Mouse (Mus musculus) cerebellum, adult 11 months (tissue): ENCODE results near the gene Glra1.
A peak's percentile ranks its signal among the peaks of the same experiment; 100 is the strongest.
"Not testable (repeated sequence)": the region's sequence is repeated elsewhere in the genome, so short reads cannot be mapped to it uniquely, and the experiment has no call there.

ENCODE experiments used
- DNase-seq: peaks from one replicate; pipeline ENCODE4 v3.0.0; 2022

Glra1 gene

DNA sequence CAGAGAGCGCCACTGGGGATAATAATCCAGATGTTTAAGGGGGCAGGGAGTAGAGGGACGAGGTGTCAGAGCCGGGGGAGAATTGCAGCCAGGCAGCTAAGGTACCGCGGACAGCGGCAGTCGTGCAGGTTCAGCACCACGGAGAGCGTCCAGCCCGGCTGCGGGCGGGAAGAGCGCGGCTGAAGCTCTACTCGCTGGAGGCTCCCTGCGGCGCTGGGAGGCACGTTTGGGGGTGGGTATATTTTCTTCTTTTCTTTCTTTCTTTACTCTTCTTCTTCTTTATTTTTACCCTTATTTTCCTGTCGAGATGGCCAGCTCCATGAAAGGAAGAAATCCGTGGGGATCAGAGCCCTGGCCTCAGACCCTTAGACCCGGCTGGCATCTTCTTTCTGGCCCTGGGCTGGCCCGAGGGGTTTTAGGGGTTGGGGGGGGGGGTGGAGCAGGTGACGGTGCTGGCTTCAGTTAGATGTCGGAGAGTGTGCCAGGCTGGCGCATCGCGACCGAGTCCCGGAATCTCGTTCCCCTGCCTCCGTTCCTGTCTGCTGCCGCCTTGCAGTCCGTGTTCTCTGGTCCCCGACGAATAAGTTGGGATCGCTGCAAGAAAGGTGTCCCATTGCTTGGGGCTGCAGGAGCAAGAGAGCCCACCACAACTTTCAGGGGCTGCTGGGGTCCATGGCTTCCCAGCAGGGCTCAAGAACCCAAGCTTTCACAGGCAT lies at the start of gene Glra1:
Gene Glra1 (minus strand): TSS at position 391 of the 716 bp plus-strand sequence.
- DNase-seq: peak; percentile 6

DNA sequence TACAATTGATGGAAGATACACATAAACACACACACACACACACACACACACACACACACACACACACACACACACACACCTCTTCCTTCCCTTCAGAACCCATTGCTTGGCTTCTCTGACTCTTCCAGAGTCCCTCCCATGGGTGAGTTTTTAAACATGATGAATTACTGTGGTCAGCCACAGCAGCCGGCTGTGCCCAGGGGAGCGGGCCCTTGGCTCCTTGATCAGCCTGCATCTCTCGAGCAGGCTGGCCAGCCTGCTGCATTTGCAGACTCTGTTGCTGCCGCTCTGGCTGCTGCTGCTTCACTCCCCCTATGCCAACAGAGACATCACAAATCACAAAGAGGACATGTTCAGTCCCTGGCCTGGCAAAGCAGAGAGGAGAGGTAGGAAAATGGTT lies 29.0 kb upstream of the Glra1 start:
- DNase-seq: no peak

DNA sequence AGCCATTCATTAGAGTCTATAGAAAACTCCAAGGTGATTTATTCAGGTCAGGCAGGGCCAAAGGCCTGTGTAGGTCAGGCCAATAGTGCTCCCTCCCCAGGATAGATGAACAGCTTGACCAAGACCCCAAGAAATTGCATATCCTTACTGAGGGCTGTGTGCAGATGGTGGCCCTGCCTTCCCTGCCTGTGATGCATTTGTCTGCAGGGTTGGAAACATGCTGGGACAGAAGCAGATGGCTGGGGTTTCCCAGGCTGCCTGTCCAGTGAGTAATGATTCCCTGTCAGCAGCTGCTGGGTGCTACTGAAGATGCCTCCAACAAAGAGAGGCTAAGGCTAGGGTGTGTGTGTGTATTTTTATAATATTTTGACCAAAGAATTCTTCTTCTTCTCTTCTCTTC lies 25.9 kb upstream of the Glra1 start:
- no peak for DNase-seq

DNA sequence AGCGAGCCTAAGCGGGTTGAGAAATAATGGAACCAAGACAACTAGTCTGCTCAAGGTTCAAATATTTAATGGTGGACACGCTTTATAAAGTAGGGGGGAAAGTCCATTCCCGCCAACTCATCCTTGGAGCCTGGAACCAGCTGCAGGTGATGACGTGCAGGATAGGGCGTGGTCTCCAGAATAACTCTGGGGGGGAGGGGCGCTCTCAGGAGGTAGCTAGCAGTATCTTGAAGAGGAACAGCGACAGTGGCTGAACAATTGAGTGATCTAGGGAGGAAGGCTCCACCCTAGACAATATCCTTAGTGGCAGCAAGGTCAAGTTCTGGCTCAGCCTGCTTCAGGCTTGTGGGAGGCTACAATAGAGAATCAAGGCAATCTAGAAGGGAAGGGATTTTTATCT lies 6.6 kb upstream of the Glra1 start:
- not testable (repeated sequence) for DNase-seq

DNA sequence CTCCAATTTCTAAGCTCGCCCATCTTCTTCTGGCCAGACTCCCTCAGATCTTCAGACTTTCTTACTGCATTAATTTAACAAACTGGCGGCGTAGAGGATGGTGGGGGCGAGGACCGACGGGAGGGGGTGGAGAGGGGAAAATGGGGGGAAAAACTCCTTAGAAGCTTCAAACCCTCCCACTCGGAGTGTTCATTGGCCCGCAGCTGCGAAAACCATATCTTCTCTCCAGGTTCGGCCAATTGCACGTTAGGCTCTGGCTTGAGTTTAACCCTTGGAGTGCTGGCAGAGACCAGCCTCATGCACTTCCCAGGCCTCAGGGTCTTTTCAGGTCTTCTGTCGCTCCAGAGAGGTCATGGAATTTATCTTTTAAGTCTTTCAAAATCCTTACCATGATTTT lies 524 bp upstream of the Glra1 start:
- no peak for DNase-seq

DNA sequence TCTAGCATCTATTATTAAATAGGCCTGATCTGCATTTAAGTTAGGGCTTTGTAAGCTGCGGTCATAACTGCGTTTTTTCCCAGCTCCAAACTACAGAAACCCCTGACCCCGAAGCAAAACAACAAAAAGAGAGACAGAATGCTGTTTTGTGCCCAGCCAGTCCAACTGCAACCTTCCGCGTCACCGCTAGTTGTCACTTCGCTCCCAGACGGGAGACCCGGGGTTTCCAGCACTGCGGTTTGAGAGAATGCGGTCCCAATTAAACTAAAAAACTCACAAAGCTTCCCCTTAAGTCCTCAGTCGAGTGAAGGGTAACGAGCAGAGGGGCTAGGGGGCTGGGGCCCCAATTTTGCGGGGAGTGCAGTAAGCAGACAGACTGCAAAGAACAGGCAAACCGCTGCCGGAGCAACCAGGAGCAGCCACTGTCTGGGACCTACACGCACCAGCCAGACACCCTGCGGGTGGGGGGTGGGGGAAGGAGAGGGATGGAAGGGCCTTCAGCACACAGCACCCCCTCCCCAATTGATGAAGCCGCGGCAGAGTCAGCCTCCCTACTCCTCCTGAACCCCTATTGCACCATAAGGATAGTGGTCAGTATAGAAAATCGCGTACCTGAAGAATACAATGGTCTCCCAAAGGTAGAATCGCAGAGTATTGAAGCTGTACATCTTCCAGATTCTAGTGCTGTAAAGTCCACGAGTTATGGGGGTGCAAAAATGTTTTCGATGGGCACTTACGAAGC lies 761 bp downstream of the Glra1 start:
- DNase-seq: peak; percentile 12

DNA sequence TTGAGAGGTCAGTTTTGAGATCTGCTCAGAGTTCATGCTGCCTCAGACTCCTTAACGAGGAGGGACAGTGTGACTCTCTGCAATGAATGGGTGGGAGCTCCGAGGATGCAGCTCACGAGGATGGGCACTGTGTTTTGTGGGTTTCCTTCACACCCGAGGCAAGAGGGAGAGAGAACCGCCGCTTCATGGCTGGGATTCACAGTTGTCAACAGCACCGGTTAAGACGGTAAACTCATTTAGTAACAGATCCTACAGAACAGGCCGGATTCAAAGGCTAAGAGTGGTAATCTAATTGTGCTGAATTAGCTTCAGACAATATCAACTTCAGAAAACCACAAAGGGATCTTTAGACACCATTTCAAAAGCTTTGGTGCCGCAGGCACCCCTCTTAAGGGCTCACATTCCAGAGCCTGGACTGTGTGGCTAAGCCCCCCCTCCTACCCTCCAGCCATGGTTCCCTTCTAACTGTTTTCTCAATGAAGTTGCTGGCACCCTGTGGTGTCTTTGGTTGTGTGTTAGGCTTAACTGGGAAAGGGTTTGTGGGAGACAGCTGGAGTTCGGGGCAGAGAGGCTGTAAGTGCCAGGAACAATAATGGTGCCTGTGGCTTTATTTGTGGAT lies 6.4 kb downstream of the Glra1 start:
- no peak for DNase-seq

DNA sequence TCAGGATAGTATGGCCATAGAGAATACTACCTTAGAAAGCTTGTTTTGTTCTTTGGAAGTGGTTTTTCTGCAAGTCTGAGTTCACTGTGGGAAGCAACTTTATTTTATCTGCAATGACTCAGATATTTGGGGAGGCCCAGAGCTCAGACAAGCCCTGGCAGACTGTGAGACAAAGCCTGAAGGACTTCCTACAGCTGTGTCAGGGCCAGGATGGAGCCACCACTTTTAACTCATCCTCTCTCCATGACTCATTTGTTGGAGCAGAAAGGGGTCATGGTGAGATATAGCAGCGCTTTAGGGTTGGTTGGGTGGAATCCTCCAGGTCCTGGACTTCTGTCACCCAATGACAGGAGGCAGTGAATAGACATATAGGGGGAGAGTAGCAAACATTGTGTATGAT lies 12.3 kb downstream of the Glra1 start:
- DNase-seq: no peak

DNA sequence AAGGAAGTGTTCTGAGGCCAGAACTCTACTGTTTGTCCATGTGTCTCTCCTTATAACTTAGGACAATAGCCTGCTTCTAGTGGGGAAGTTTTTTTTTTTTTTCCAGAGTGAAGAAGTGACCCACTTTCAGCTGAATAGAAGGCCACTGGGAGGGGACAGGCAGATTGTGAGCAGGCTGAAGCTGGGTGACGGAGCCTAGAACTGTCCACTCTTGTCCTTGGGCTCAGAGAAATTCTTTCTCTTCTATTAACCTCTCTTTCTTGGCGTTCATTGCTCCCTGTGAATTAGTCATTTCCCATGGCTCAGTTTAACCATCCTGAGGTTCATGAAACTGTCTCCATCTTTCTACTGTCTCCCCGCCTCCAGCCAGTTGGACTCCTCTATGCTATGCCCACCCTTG lies 13.6 kb downstream of the Glra1 start:
- no peak for DNase-seq

DNA sequence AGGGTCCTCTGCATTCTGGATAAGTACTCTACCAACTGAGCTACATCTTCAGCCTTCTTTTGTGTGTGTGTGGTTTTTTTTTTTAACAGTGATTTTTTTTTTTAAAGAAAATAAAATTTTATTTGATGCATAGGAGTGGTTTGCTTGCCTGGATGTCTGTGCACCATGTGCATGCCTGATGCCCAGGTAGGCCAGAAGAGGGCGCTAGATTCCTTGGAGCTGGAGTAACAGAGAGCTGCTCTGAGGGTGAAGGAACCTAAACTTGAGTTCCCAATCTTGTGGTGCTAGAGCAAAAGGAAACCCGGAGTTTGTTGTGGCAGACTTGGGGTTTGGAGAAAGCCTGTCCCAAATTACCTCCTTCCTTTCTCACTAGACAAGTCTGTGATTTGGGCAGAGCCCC lies 16.8 kb downstream of the Glra1 start:
- no peak for DNase-seq

DNA sequence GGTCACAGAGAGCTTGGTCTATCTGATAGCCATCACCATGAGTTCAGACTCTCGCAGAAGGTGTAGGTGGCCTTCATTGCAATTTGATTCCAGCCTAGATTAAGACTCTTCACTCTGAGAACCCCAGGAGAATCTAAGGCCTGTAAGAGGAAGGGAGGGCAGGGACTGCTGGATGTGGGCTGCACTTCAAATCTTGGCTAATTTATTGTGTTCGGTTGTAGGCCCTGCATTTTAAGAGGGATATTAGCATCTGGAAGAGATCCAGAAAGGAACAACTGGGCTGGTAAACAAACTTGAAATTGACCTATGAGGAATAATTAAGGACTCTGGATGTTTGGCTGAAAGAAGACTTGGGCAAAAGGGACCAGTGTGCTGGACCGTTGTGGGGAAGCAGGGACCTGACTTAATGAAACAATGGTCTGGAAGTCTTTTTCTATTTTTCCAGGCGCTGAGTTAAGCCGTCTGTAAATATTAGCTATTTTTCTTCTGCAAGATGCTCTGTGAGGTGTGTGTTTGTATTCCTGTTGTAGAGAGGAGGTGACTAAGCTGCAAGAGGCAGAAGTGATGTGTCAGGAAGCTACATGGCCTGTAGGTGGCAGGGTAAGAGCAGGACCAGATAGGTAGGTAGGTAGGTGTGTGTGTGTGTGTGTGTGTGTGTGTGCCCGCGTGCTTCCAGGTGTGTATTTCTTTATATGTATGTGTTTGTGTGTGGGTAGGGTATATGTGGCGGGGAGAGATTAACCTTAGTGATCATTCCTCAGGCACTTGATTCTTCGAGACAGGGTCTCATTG lies 18.4 kb downstream of the Glra1 start:
- no peak for DNase-seq

DNA sequence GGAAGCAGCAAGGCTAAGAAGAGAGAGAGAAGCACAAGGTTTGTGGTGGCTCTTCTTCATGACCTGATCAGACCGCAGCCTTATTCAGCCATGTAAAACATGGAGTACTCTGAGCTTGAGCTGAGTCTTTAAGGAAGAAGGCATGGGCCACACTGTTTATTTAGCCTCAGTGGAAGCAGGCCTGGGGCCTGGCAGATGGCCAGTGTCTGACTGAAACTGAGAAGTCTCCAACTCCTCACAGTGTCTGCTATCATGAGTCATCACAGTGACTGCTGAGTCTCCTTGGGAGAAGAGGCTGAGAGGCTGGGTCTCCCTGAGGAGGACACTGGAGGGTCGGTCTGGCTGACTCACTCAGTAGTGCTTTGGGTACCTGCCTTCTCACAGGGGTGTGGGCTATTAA lies 33.6 kb downstream of the Glra1 start:
- no peak for DNase-seq

DNA sequence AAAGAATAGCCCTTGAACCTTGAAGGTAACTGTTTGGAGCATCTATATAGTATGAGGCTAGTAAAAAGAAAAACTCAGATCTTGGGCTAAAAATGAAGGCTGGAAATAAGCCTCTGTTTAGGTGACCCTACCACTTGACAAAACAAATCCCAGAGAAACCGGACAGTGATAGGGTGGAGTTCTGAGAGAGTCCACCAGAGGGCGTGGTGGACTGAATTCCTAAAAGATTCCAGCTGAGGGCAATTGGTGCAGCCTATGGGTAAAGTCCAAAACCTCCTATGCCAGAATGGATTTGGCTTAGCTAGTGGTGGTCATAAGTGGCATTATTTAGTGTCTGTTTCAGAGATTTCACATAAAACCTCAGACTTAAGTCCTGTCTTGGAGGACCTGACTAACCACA lies 36.9 kb downstream of the Glra1 start:
- DNase-seq: peak; percentile 7

DNA sequence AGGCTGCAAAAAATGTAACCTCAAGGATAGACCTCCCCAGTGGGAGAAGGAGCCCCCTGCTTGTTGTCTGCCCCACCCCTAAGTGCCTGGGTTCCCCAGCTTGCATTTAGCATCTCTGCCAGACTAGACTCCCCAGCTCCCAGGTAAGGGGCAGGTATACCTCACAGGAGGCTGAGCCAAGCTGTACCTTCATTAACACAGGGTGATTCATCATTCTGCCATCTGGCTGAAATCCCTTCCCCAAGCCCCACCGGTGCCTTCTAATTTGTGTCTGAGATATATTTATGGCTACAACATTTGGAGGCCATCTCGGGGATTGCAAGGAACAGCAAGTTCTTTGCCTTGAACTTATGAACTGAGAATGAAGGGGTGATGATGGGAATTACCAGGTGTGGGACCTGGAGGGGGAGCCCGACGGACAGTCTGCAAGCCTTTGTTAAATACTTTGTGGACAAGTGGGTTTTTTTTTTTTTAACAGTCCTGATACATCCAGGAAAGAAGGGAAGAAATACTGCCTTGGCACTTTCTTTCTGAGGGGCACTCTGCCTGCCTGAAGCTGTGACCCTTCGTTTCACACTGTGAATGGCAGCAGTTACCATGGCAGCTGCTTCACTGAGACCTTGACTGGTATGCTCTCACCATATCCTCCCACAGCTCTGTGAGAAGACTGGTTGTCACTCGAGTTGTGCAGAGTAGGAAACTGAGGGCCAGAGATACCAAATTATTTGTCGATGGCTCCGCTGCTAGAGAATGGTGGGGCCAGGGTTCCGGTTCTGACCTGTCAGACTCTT lies 41.5 kb downstream of the Glra1 start:
- no peak for DNase-seq

DNA sequence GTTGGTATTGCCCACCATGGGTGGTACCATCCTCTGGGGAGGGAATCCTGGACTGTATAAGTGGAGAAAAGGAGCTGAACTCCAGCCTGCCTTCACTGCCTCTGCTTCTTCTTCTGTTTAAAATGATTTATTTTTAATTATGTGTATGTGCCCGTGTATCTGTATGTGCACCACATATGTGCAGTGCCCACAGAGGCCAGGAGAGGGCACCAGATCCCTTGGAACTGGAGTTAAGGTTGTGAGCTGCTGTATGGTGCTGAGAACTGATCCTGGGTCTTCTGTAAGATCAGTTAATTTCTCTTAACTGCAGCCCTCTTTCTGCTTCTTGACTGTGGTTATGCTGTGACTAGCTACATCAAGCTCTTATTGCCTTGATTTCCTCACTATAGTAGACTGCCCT lies 62.3 kb downstream of the Glra1 start:
- DNase-seq: no peak

DNA sequence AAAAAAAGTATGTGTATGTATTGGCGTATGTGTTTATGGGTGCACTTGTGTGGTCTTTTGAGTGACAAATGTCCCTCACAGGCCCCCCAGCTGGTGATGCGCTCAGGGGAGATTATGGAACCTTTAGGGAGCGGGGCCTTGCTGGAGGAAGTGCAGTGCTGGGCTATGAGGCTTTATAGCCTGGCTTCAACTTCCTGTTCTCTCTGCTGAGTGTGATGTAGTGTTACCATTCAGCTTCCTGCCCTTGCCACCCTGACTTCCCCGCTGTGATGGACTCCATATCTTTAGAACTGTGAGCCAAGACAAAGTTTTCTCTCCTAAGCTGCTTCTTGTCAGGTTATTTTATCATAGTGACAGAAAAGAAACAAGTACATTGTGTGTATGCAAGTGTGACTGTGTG lies 65.3 kb downstream of the Glra1 start:
- DNase-seq: no peak

DNA sequence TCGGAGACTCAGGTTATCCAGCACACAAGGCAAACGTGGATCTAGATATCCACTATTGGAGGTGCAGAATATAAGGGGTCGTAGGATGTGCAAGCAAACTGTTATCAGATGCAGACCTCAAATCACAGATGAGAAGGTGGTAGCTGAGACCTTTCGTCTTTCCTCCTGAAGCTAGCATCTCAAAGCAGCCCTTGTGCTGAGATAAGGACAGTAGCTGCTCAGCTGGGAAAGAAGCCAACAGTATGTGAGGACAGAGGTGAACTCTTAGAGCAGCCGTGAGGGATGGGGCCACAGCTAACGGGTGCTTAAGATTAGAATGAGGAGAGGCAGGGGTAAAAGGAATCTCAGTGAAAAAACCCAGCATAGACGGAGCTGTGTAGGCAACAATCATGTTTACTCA lies 65.9 kb downstream of the Glra1 start:
- no peak for DNase-seq

DNA sequence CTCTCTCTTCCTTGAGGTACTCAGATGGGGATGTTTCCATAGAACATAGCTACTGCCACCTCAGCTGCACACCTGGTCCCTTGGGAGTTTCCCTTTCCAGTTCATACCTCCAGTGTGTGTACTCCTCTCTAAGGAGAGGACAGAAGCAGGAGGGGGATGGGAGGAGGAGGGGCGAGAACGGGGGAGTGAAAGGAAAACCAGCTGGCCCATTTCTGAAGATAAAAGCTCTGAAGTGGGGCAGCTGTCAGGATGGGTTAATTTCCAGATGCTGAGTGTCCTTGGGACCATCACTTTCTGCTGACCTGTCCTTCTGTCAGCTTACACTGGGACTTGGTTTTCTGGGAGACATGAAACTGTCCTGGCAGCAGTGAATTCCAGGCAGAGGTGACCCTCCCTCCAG lies 73.2 kb downstream of the Glra1 start:
- DNase-seq: no peak

DNA sequence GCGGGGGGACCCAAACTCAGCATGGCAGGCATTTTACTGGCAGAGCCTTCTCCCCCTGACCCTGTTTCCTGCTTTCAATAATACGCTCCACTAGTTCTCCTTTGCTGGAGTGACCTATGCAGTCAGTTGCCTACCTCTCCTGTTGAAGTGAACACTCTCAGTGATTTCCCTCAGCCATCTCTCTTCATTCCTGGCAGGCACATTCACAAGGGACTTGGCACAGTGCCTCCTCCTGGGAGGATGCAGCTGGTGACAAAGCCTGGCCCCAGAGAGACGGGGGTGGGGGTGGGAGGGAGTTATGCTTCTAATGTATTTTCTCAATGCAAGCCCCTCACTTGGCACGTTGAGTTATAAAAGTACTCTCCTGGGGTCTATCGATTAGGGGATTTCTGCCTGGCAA lies 74.6 kb downstream of the Glra1 start:
- DNase-seq: peak; percentile 80

DNA sequence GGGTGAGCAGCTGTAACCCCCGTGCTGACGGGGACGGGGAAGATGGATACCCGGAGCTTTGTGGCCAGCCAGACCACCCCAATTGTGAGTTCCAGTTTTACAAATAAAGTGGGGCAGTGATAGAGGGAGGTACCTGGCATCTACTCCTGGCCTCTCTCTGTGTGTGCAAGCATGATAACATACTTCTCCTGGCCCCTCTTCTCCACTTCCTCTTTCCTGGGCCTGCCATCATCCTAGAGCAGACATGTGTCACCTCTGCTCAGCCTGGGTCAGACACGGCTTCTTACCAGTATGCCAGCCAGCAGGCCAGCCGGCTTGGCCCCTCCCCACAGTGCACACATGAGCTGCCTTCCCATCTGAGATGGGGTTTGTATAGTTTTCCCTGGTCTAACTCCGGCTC lies 77.3 kb downstream of the Glra1 start:
- DNase-seq: no peak

DNA sequence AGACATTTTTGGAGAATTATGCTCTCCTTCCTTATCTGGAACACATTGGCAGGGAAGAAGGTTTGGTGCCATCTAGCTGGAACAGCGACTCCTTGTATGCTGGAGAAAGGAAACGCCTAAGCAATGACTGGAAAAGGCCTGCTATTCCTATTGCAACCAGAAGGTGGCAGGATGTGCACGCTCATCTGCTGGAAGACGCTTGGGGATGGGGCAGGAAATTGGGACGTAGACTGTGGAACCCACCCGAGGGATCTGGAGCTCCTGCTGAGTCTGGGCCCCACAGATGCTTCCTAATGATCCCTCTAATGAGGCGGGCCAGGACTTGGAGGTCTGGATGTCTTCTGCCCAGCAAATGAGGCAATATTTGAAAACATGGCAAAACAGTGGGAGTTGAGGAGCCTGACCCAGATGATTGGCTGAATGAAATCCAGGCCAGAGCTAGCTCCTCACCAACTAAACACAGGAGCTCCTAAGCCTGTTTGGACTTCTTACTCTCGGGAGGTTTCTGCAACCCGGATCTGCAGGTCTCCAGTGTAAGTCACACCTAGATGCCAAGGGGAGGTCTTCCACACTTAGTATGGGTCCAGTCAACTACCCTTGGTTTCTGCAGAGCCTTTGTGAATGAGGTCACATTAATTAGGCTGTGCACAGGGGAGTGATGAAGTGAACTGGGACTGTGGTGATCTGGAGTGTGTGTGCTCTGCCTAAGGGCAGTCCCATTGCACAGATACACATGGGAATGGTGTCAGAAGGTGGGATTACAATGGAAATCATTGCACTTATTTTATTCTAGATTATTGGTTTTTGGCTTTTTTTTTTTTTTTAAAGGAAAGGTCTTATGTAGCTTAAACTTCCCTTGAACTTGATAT lies 89.0 kb downstream of the Glra1 start:
- DNase-seq: peak; percentile 69

DNA sequence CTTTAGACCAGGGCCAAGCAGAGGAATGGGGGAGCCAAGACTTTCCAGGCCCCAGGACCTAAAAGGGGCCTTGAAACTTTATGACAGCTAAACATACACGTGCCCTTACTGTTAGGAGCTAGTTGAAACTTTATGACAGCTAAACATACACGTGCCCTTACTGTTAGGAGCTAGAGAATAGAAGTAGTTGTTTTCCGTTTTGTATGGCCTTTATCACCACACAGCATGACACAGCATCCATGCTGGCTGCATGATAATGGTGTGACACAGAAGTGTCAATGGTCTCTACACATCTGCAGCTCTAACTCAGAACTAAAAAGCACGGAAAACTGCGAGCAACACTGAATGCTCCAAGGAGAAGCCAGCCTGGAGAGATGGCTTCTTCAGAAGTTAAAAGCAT lies 90.3 kb downstream of the Glra1 start:
- no peak for DNase-seq
